Mouse (Mus musculus) T-helper 17 cell (primary cell): ENCODE measurements around the gene Nthl1.

ENCODE experiments used
- in situ Hi-C, 2 experiments: fragments of 300-600 bp; cut with MboI, MseI; formaldehyde crosslinking; loops; 1 replicate in 1 of 2; 2 replicates in 1 of 2; pipeline ENCODE4 v1.15.1; 2025; ENCODE audit warnings: high pct_unique_total_duplicates in 2 of 2

Nthl1 gene

GRCm38 (mm10) chr17:24632167-24632812, at the start of gene Nthl1, which contains the start of gene Tsc2:
Gene Nthl1, plus strand, starts transcription at chr17:24632680.
Gene Tsc2, minus strand, starts transcription at chr17:24632630.
- in situ Hi-C loops, result loop anchor here in 1 of 2 experiments (10.0 kb wide), 1 partner anchor 727 kb away; no protein-coding TSS in a partner anchor

- in situ Hi-C loops, result loop anchor here (10.0 to 25.0 kb wide), 2 partner anchors 821 to 953 kb away; no protein-coding TSS in a partner anchor
Measured at GRCm38 (mm10) chr17:24583599-24584460, 48.6 kb upstream of the Nthl1 start.

GRCm38 (mm10) chr17:24584520-24584919, 48.0 kb upstream of the Nthl1 start:
- in situ Hi-C loops, result loop anchor here (10.0 to 25.0 kb wide), 2 partner anchors 820 to 953 kb away; no protein-coding TSS in a partner anchor

- in situ Hi-C loops, result loop anchor here (10.0 to 25.0 kb wide), 2 partner anchors 818 to 951 kb away; no protein-coding TSS in a partner anchor
Measured at GRCm38 (mm10) chr17:24586532-24586931, 45.9 kb upstream of the Nthl1 start.

- in situ Hi-C loops, result loop anchor here in 1 of 2 experiments (25.0 kb wide), 1 partner anchor 946 kb away; no protein-coding TSS in a partner anchor
Measured at GRCm38 (mm10) chr17:24590943-24591342, 41.5 kb upstream of the Nthl1 start.

- in situ Hi-C loops, result loop anchor here in 1 of 2 experiments (25.0 kb wide), 1 partner anchor 946 kb away; no protein-coding TSS in a partner anchor
Measured at GRCm38 (mm10) chr17:24591695-24592094, 40.8 kb upstream of the Nthl1 start.

- in situ Hi-C loops, result loop anchor here in 1 of 2 experiments (25.0 kb wide), 1 partner anchor 944 kb away; no protein-coding TSS in a partner anchor
Measured at GRCm38 (mm10) chr17:24593248-24593647, 39.2 kb upstream of the Nthl1 start.

- in situ Hi-C loops, result loop anchor here in 1 of 2 experiments (25.0 kb wide), 1 partner anchor 943 kb away; no protein-coding TSS in a partner anchor
Measured at GRCm38 (mm10) chr17:24593992-24594890, 38.2 kb upstream of the Nthl1 start.

GRCm38 (mm10) chr17:24595126-24596072, 37.1 kb upstream of the Nthl1 start:
- in situ Hi-C loops, result loop anchor here in 1 of 2 experiments (25.0 kb wide), 1 partner anchor 942 kb away; no protein-coding TSS in a partner anchor

GRCm38 (mm10) chr17:24596073-24596466, 36.4 kb upstream of the Nthl1 start:
- in situ Hi-C loops, result loop anchor here in 1 of 2 experiments (25.0 kb wide), 1 partner anchor 941 kb away; no protein-coding TSS in a partner anchor

- in situ Hi-C loops, result loop anchor here in 1 of 2 experiments (25.0 kb wide), 1 partner anchor 941 kb away; no protein-coding TSS in a partner anchor
Measured at GRCm38 (mm10) chr17:24596471-24597183, 35.9 kb upstream of the Nthl1 start.

GRCm38 (mm10) chr17:24597989-24598388, 34.5 kb upstream of the Nthl1 start:
- in situ Hi-C loops, result loop anchor here in 1 of 2 experiments (25.0 kb wide), 1 partner anchor 939 kb away; no protein-coding TSS in a partner anchor

- in situ Hi-C loops, result no loop called here
Measured at GRCm38 (mm10) chr17:24600502-24600901, 32.0 kb upstream of the Nthl1 start.

- in situ Hi-C loops, result no loop called here
Measured at GRCm38 (mm10) chr17:24603961-24604360, 28.5 kb upstream of the Nthl1 start.

GRCm38 (mm10) chr17:24604557-24604956, 27.9 kb upstream of the Nthl1 start:
- in situ Hi-C loops, result no loop called here

GRCm38 (mm10) chr17:24608370-24608769, 24.1 kb upstream of the Nthl1 start:
- in situ Hi-C loops, result no loop called here

- in situ Hi-C loops, result no loop called here
Measured at GRCm38 (mm10) chr17:24608874-24609273, 23.6 kb upstream of the Nthl1 start.

- in situ Hi-C loops, result no loop called here
Measured at GRCm38 (mm10) chr17:24610711-24611110, 21.8 kb upstream of the Nthl1 start.
